Mouse (Mus musculus) myocyte (in vitro differentiated cells): Measurements from ENCODE around the gene Eif3g. TPM values are rescaled to one million over a fixed set of nuclear protein-coding genes. Genes with fewer than 3 reads are reported as not detected.

Experiments used
- H3K27me3 ChIP-seq: one replicate; pipeline ENCODE4 v1.6.1; 2011; ENCODE audit not compliant: control insufficient read depth, insufficient read depth, insufficient read length
- H3K36me3 ChIP-seq: one replicate; pipeline ENCODE4 v1.6.1; 2011; ENCODE audit not compliant: control insufficient read depth, insufficient read depth
- H3K4me2 ChIP-seq: one replicate; pipeline ENCODE4 v1.6.1; 2011; ENCODE audit warnings: low read depth, control low read depth
- H3K4me3 ChIP-seq: one replicate; pipeline ENCODE4 v1.5.1; 2011; ENCODE audit warnings: mild to moderate bottlenecking, control low read depth, moderate library complexity
- H3K79me2 ChIP-seq: one replicate; pipeline ENCODE4 v1.6.1; 2011; ENCODE audit not compliant: control insufficient read depth, insufficient read depth
- H3ac ChIP-seq: one replicate; pipeline ENCODE4 v1.6.1; 2011; ENCODE audit not compliant: control insufficient read depth, insufficient read length
- CEBPB ChIP-seq: IDR thresholded peaks from 2 replicates; pipeline ENCODE4 v1.6.1; 2011; ENCODE audit warnings: mild to moderate bottlenecking, moderate library complexity; ENCODE audit not compliant: poor library complexity, insufficient read depth, severe bottlenecking
- E2F4 ChIP-seq: IDR thresholded peaks from one replicate; pipeline ENCODE4 v1.6.1; 2011; ENCODE audit warnings: mild to moderate bottlenecking, control low read depth, moderate library complexity; ENCODE audit not compliant: insufficient read depth
- MAX ChIP-seq: IDR thresholded peaks from one replicate; pipeline ENCODE4 v1.6.1; 2011; ENCODE audit warnings: low read depth, mild to moderate bottlenecking, control low read depth
- MYOD1 ChIP-seq, 3 experiments: IDR thresholded peaks; one replicate each; pipeline ENCODE4 v1.6.1; 2011; ENCODE audit warnings: control low read depth in 2 of 3, low read depth in 2 of 3, mild to moderate bottlenecking in 2 of 3, moderate library complexity in 1 of 3; ENCODE audit not compliant: insufficient read length in 2 of 3, control insufficient read depth in 1 of 3
- MYOG ChIP-seq, 3 experiments: IDR thresholded peaks; one replicate each; pipeline ENCODE4 v1.6.1; 2011; ENCODE audit warnings: control low read depth in 2 of 3, low read depth in 2 of 3, mild to moderate bottlenecking in 2 of 3; ENCODE audit not compliant: insufficient read length in 2 of 3, control insufficient read depth in 1 of 3, insufficient read depth in 1 of 3
- POLR2A ChIP-seq: IDR thresholded peaks from one replicate; pipeline ENCODE4 v1.6.1; 2011; ENCODE audit warnings: low read depth, mild to moderate bottlenecking, control low read depth, moderate library complexity; ENCODE audit not compliant: insufficient read length
- POLR2AphosphoS2 ChIP-seq: IDR thresholded peaks from one replicate; pipeline ENCODE4 v1.6.1; 2011; ENCODE audit warnings: low read depth, control low read depth; ENCODE audit not compliant: insufficient read length
- REST ChIP-seq: IDR thresholded peaks from one replicate; pipeline ENCODE4 v1.6.1; 2011; ENCODE audit warnings: mild to moderate bottlenecking, control low read depth, moderate library complexity; ENCODE audit not compliant: insufficient read depth, insufficient read length
- SRF ChIP-seq: IDR thresholded peaks from one replicate; pipeline ENCODE4 v1.6.1; 2011; ENCODE audit warnings: low read depth; ENCODE audit not compliant: control insufficient read depth, insufficient read length
- TCF12 ChIP-seq: IDR thresholded peaks from one replicate; pipeline ENCODE4 v1.6.1; 2011; ENCODE audit warnings: mild to moderate bottlenecking, control low read depth; ENCODE audit not compliant: poor library complexity, insufficient read depth, severe bottlenecking
- TCF3 ChIP-seq: IDR thresholded peaks from one replicate; pipeline ENCODE4 v1.6.1; 2011; ENCODE audit warnings: low read depth, control low read depth; ENCODE audit not compliant: insufficient read length
- USF1 ChIP-seq: IDR thresholded peaks from one replicate; pipeline ENCODE4 v1.6.1; 2011; ENCODE audit warnings: low read depth, mild to moderate bottlenecking, control low read depth, moderate library complexity
- polyA plus RNA-seq: library from polyadenylated mRNA; unstranded; fragments of >200 nt; fragmentation: generic; extraction: Trizol; gene quantifications from one replicate; pipeline ENCODE4 v1.2.1, GENCODE M21; 2012; ENCODE audit warnings: missing spikeins

Gene Eif3g
- polyA plus RNA-seq, 1 experiment = 202 TPM

- H3K27me3 ChIP-seq = no peaks in the 10 kb centered on the region
- peaks cover 25% of the 10 kb centered on the region for H3K36me3 ChIP-seq
- TF ChIP-seq MAX (no peak), MYOD1 (IDR thresholded peaks at IDR 0.05; ENCODE audit: control insufficient read depth in 1 of 3, insufficient read length in 2 of 3, low read depth in 2 of 3) (peak in 2 of 3 experiments; percentile 95 to 98), SRF (no peak), MYOG (IDR thresholded peaks at IDR 0.05; ENCODE audit: control insufficient read depth in 1 of 3, insufficient read depth in 1 of 3, insufficient read length in 2 of 3, low read depth in 2 of 3) (peak in 2 of 3 experiments; percentile 72 to 76), REST (no peak)
- H3K4me3 ChIP-seq = peak overlapping the region; percentile 96
- peak overlapping the region; percentile 79 for H3ac ChIP-seq
- peak overlapping the region; percentile 94 for H3K4me2 ChIP-seq
- H3K79me2 ChIP-seq = peaks cover 16% of the 10 kb centered on the region
Observed at GRCm38 (mm10) chr9:20889185-20890141, 9.0 kb downstream of the Eif3g start.

- TF ChIP-seq CEBPB = no peak
- no peak for TF ChIP-seq POLR2AphosphoS2
- no peak for TF ChIP-seq MYOD1 (IDR thresholded peaks at IDR 0.05; ENCODE audit: control insufficient read depth in 1 of 3, insufficient read length in 2 of 3, low read depth in 2 of 3)
- no peak for TF ChIP-seq POLR2A
- TF ChIP-seq SRF = no peak
- no peak for TF ChIP-seq E2F4
- no peak for TF ChIP-seq MYOG (IDR thresholded peaks at IDR 0.05; ENCODE audit: control insufficient read depth in 1 of 3, insufficient read depth in 1 of 3, insufficient read length in 2 of 3, low read depth in 2 of 3)
- TF ChIP-seq TCF3 = no peak
- no peak for TF ChIP-seq REST
- no peak for TF ChIP-seq TCF12
- no peak for TF ChIP-seq MAX
- no peak for TF ChIP-seq USF1
- H3ac ChIP-seq = peak overlapping the region; percentile 79
- peaks cover 16% of the 10 kb centered on the region for H3K79me2 ChIP-seq
Observed at GRCm38 (mm10) chr9:20888386-20888765, 10.0 kb downstream of the Eif3g start.

GRCm38 (mm10) chr9:20887704-20888385 lies 10.6 kb downstream of the Eif3g start, which contains the start of gene Ppan:
Ppan (plus strand) TSS chr9:20888175.
- Histone ChIP-seq H3K4me2 (peak within 1 kb of the TSS; percentile 94), H3K27me3 (no peaks in the 10 kb centered on the region), H3K4me3 (peak within 1 kb of the TSS; percentile 96), H3ac (peak within 1 kb of the TSS; percentile 79), H3K79me2 (peaks cover 16% of the 10 kb centered on the region), H3K36me3 (peaks cover 25% of the 10 kb centered on the region)
- TF ChIP-seq E2F4 (no peak), POLR2AphosphoS2 (peak; percentile 97), CEBPB (no peak), POLR2A (peak; percentile 97), MAX (peak; percentile 54)

More at GRCm38 (mm10) chr9:20888386-20888765, 10.0 kb downstream of the Eif3g start:
- H3K4me2 ChIP-seq = peak overlapping the region; percentile 94
- peak overlapping the region; percentile 96 for H3K4me3 ChIP-seq
- peaks cover 25% of the 10 kb centered on the region for H3K36me3 ChIP-seq
- no peaks in the 10 kb centered on the region for H3K27me3 ChIP-seq

GRCm38 (mm10) chr9:20887191-20887590 lies 11.2 kb downstream of the Eif3g start:
- no peak for TF ChIP-seq POLR2A
- TF ChIP-seq REST = no peak

GRCm38 (mm10) chr9:20886563-20886962 lies 11.9 kb downstream of the Eif3g start:
- Histone ChIP-seq H3K27me3 (no peaks in the 10 kb centered on the region), H3K36me3 (peaks cover 18% of the 10 kb centered on the region), H3K79me2 (peaks cover 16% of the 10 kb centered on the region), H3K4me2 (no peak overlapping the region), H3ac (no peak overlapping the region), H3K4me3 (no peak overlapping the region)
- TF ChIP-seq TCF3 (no peak), MYOD1 (IDR thresholded peaks at IDR 0.05; ENCODE audit: control insufficient read depth in 1 of 3, insufficient read length in 2 of 3, low read depth in 2 of 3) (no peak), CEBPB (no peak), MYOG (IDR thresholded peaks at IDR 0.05; ENCODE audit: control insufficient read depth in 1 of 3, insufficient read depth in 1 of 3, insufficient read length in 2 of 3, low read depth in 2 of 3) (no peak), E2F4 (no peak), USF1 (no peak), POLR2AphosphoS2 (no peak), TCF12 (no peak)

More at GRCm38 (mm10) chr9:20887191-20887590, 11.2 kb downstream of the Eif3g start:
- Histone ChIP-seq H3K4me3 (peak overlapping the region; percentile 96), H3K36me3 (peaks cover 24% of the 10 kb centered on the region), H3K4me2 (peak overlapping the region; percentile 76), H3K27me3 (no peaks in the 10 kb centered on the region), H3ac (no peak overlapping the region), H3K79me2 (peaks cover 16% of the 10 kb centered on the region)
